Mouse (Mus musculus) lung, embryonic 14.5 days (tissue): ENCODE results near the gene Aldh4a1. TPM values are rescaled to one million over a fixed set of nuclear protein-coding genes. Genes with fewer than 3 reads are reported as not detected.

Source experiments
- ATAC-seq: fragments of 200-750 bp; cut with Nextera tagmentation; 2 replicates; pipeline ENCODE4 v1.8.0; 2017; ENCODE audit warnings: mild to moderate bottlenecking, moderate TSS enrichment, moderate library complexity; ENCODE audit not compliant: insufficient read depth
- DNase-seq: peaks from one replicate; pipeline ENCODE4 v3.0.0-alpha.2; 2015
- H3K27ac ChIP-seq: fragments of 300-500 bp; sonication (generic); 2 replicates; pipeline ENCODE4 v1.5.1; 2014; ENCODE audit warnings: low read depth, mild to moderate bottlenecking, moderate library complexity
- H3K27me3 ChIP-seq: fragments of 300-500 bp; sonication (generic); 2 replicates; pipeline ENCODE4 v1.6.1; 2014; ENCODE audit warnings: low read length, control low read depth; ENCODE audit not compliant: insufficient read depth
- H3K36me3 ChIP-seq: fragments of 300-500 bp; sonication (generic); 2 replicates; pipeline ENCODE4 v1.6.1; 2014; ENCODE audit warnings: control low read depth; ENCODE audit not compliant: insufficient read depth
- H3K4me1 ChIP-seq: fragments of 300-500 bp; sonication (generic); 2 replicates; pipeline ENCODE4 v1.6.1; 2014; ENCODE audit warnings: antibody characterized with exemption, control low read depth; ENCODE audit not compliant: insufficient read depth
- H3K4me2 ChIP-seq: fragments of 300-500 bp; sonication (generic); 2 replicates; pipeline ENCODE4 v1.6.1; 2014; ENCODE audit warnings: mild to moderate bottlenecking
- H3K4me3 ChIP-seq: fragments of 300-500 bp; sonication (generic); 2 replicates; pipeline ENCODE4 v1.5.1; 2014; ENCODE audit warnings: low read depth, low read length
- H3K9ac ChIP-seq: fragments of 300-500 bp; sonication (generic); 2 replicates; pipeline ENCODE4 v1.6.1; 2014
- H3K9me3 ChIP-seq: fragments of 300-500 bp; sonication (generic); 2 replicates; pipeline ENCODE4 v1.6.1; 2016; ENCODE audit warnings: low read depth, low read length, control low read depth
- CTCF ChIP-seq: IDR thresholded peaks from 2 replicates; pipeline ENCODE4 v1.5.1; 2016; ENCODE audit warnings: antibody characterized with exemption, low read depth
- WGBS: fragments of 180-500 bp; shearing (Covaris S2); extraction: QIAGEN DNeasy Blood & Tissue Kit; methylation state at CpG from one replicate; pipeline ENCODE4 v1.1.7; 2014; 5-methylcytosine and 5-hydroxymethylcytosine counted together
- polyA plus RNA-seq: library from polyadenylated mRNA; unstranded; fragments of >200 nt; fragmentation: Nextera tagmentation; extraction: Ambion mirVana; gene quantifications from 2 replicates; pipeline ENCODE4 v1.2.1, GENCODE M21; 2014

The Aldh4a1 gene
- polyA plus RNA-seq, 1 experiment from 2014 or later, result 13.8 TPM

- 24% methylated on average over 7 of the region's 7 CpGs for WGBS
Measured at GRCm38 (mm10) chr4:139636373-139636772, 13.7 kb downstream of the Aldh4a1 start.

GRCm38 (mm10) chr4:139637847-139638246 lies 15.2 kb downstream of the Aldh4a1 start:
- Histone ChIP-seq H3K36me3 (peaks cover 14% of the 10 kb centered on the region; the same call in 1 of the 2 replicates), H3K9me3 (no peaks in the 10 kb centered on the region), H3K27me3 (0 out of 2 replicates have a peak, but pooled peaks cover 4% of the 10 kb centered on the region), H3K9ac (no peak overlapping the region), H3K4me1 (no peaks in the 10 kb centered on the region), H3K4me2 (no peak overlapping the region), H3K4me3 (no peak overlapping the region), H3K27ac (no peak overlapping the region)
- DNase-seq (no peak), ATAC-seq (no peak)
- WGBS, result 85% methylated on average over 9 of the region's 9 CpGs
- no peak for TF ChIP-seq CTCF

More at GRCm38 (mm10) chr4:139636373-139636772, 13.7 kb downstream of the Aldh4a1 start:
- DNase-seq, result peak; percentile 86
- no peaks in the 10 kb centered on the region for H3K9me3 ChIP-seq
- TF ChIP-seq CTCF, result peak; percentile 98
- ATAC-seq, result no peak
- H3K4me1 ChIP-seq, result no peaks in the 10 kb centered on the region
- no peak overlapping the region for H3K27ac ChIP-seq
- H3K4me2 ChIP-seq, result no peak overlapping the region
- no peak overlapping the region for H3K4me3 ChIP-seq
- no peaks in the 10 kb centered on the region for H3K27me3 ChIP-seq
- no peak overlapping the region for H3K9ac ChIP-seq
- H3K36me3 ChIP-seq, result peaks cover 14% of the 10 kb centered on the region; the same call in 1 of the 2 replicates

- ATAC-seq (no peak), DNase-seq (no peak)
- Histone ChIP-seq H3K27me3 (0 out of 2 replicates have a peak, but pooled peaks cover 4% of the 10 kb centered on the region), H3K4me3 (no peak overlapping the region), H3K27ac (no peak overlapping the region), H3K9me3 (no peaks in the 10 kb centered on the region), H3K4me2 (no peak overlapping the region), H3K4me1 (no peaks in the 10 kb centered on the region), H3K36me3 (peaks cover 14% of the 10 kb centered on the region; the same call in 1 of the 2 replicates), H3K9ac (no peak overlapping the region)
- WGBS, result 90% methylated on average over 16 of the region's 16 CpGs
- no peak for TF ChIP-seq CTCF
Measured at GRCm38 (mm10) chr4:139638356-139638755, 15.7 kb downstream of the Aldh4a1 start.

- Histone ChIP-seq H3K27me3 (0 out of 2 replicates have a peak, but pooled peaks cover 4% of the 10 kb centered on the region), H3K36me3 (peaks cover 20% of the 10 kb centered on the region; the same call in 1 of the 2 replicates), H3K27ac (no peak overlapping the region), H3K9me3 (no peaks in the 10 kb centered on the region), H3K4me1 (no peaks in the 10 kb centered on the region), H3K4me2 (no peak overlapping the region), H3K4me3 (no peak overlapping the region), H3K9ac (no peak overlapping the region)
- DNase-seq (no peak), ATAC-seq (no peak)
- 60% methylated on average over 12 of the region's 12 CpGs for WGBS
- no peak for TF ChIP-seq CTCF
Measured at GRCm38 (mm10) chr4:139639801-139640200, 17.1 kb downstream of the Aldh4a1 start.

- ATAC-seq (no peak), DNase-seq (no peak)
- Histone ChIP-seq H3K27me3 (0 out of 2 replicates have a peak, but pooled peaks cover 4% of the 10 kb centered on the region), H3K4me2 (no peak overlapping the region), H3K9ac (no peak overlapping the region), H3K4me3 (no peak overlapping the region), H3K9me3 (no peaks in the 10 kb centered on the region), H3K27ac (no peak overlapping the region), H3K36me3 (peaks cover 23% of the 10 kb centered on the region; the same call in 1 of the 2 replicates), H3K4me1 (no peaks in the 10 kb centered on the region)
- WGBS, result 66% methylated on average over 12 of the region's 12 CpGs
- no peak for TF ChIP-seq CTCF
Measured at GRCm38 (mm10) chr4:139640333-139640732, 17.7 kb downstream of the Aldh4a1 start.

- Histone ChIP-seq H3K36me3 (peaks cover 19% of the 10 kb centered on the region; the same call in 1 of the 2 replicates), H3K4me1 (no peaks in the 10 kb centered on the region), H3K4me3 (no peak overlapping the region), H3K9me3 (no peaks in the 10 kb centered on the region), H3K9ac (no peak overlapping the region), H3K27me3 (0 out of 2 replicates have a peak, but pooled peaks cover 4% of the 10 kb centered on the region), H3K4me2 (no peak overlapping the region), H3K27ac (no peak overlapping the region)
- WGBS, result 49% methylated on average over 6 of the region's 6 CpGs
- ATAC-seq, result no peak
- TF ChIP-seq CTCF, result no peak
- no peak for DNase-seq
Measured at GRCm38 (mm10) chr4:139640775-139641174, 18.1 kb downstream of the Aldh4a1 start.

- peak overlapping the region; percentile 21; the same call in 1 of the 2 replicates for H3K9ac ChIP-seq
- H3K9me3 ChIP-seq, result no peaks in the 10 kb centered on the region
- ATAC-seq, result peak; percentile 60; the same call in 1 of the 2 replicates
- H3K27ac ChIP-seq, result no peak overlapping the region
- 2% methylated on average over 30 of the region's 30 CpGs for WGBS
- H3K4me3 ChIP-seq, result peak overlapping the region; percentile 23
- H3K4me1 ChIP-seq, result no peaks in the 10 kb centered on the region
- TF ChIP-seq CTCF, result no peak
- peak; percentile 66 for DNase-seq
- peak overlapping the region; percentile 60 for H3K4me2 ChIP-seq
- peaks cover 15% of the 10 kb centered on the region; the same call in 1 of the 2 replicates for H3K36me3 ChIP-seq
- H3K27me3 ChIP-seq, result 0 out of 2 replicates have a peak, but pooled peaks cover 4% of the 10 kb centered on the region
Measured at GRCm38 (mm10) chr4:139641829-139642425, 19.3 kb downstream of the Aldh4a1 start.
